Mouse (Mus musculus) A20 (cell line): ENCODE measurements at regions not wholly inside any gene's neighbourhood (a gene's known extent, or its start where the extent isn't known, plus 50 kb on each side); places are given as distances from the start of the nearest gene placed in this dataset.

Experiments
- DNase-seq: peaks from one replicate; pipeline ENCODE4 v3.0.0-alpha.2; 2011; ENCODE audit warnings: low read depth, low spot score

GRCm38 (mm10) chr1:189092819-189093218 lies 85.2 kb upstream of the Kctd3 start:
- no peak for DNase-seq

GRCm38 (mm10) chr1:189085245-189085644 lies 77.6 kb upstream of the Kctd3 start:
- DNase-seq = peak; percentile 84

GRCm38 (mm10) chr1:189081267-189081666 lies 73.6 kb upstream of the Kctd3 start:
- no peak for DNase-seq

- DNase-seq = peak; percentile 66
Measured at GRCm38 (mm10) chr1:189080797-189081196, 73.2 kb upstream of the Kctd3 start.

GRCm38 (mm10) chr1:189079451-189080410 lies 72.1 kb upstream of the Kctd3 start:
- DNase-seq = no peak

- DNase-seq = no peak
Measured at GRCm38 (mm10) chr1:189077861-189078260, 70.2 kb upstream of the Kctd3 start.

- no peak for DNase-seq
Measured at GRCm38 (mm10) chr1:189076276-189076675, 68.6 kb upstream of the Kctd3 start.

GRCm38 (mm10) chr1:189075671-189076070 lies 68.0 kb upstream of the Kctd3 start:
- no peak for DNase-seq

- no peak for DNase-seq
Measured at GRCm38 (mm10) chr1:189072516-189072915, 64.9 kb upstream of the Kctd3 start.

GRCm38 (mm10) chr1:189068204-189068603 lies 60.6 kb upstream of the Kctd3 start:
- DNase-seq = no peak

- DNase-seq = no peak
Measured at GRCm38 (mm10) chr1:189067204-189067960, 59.7 kb upstream of the Kctd3 start.

GRCm38 (mm10) chr1:189066446-189067151 lies 59.0 kb upstream of the Kctd3 start:
- no peak for DNase-seq

GRCm38 (mm10) chr1:189065152-189065910 lies 57.7 kb upstream of the Kctd3 start:
- DNase-seq = no peak

GRCm38 (mm10) chr1:189064629-189065028 lies 57.0 kb upstream of the Kctd3 start:
- DNase-seq = no peak

GRCm38 (mm10) chr1:189063699-189064098 lies 56.1 kb upstream of the Kctd3 start:
- no peak for DNase-seq

- DNase-seq = no peak
Measured at GRCm38 (mm10) chr1:189063209-189063608, 55.6 kb upstream of the Kctd3 start.
